Comparison of ENCODE assay signal across 16 mouse cellular contexts in the genomic region with DNA sequence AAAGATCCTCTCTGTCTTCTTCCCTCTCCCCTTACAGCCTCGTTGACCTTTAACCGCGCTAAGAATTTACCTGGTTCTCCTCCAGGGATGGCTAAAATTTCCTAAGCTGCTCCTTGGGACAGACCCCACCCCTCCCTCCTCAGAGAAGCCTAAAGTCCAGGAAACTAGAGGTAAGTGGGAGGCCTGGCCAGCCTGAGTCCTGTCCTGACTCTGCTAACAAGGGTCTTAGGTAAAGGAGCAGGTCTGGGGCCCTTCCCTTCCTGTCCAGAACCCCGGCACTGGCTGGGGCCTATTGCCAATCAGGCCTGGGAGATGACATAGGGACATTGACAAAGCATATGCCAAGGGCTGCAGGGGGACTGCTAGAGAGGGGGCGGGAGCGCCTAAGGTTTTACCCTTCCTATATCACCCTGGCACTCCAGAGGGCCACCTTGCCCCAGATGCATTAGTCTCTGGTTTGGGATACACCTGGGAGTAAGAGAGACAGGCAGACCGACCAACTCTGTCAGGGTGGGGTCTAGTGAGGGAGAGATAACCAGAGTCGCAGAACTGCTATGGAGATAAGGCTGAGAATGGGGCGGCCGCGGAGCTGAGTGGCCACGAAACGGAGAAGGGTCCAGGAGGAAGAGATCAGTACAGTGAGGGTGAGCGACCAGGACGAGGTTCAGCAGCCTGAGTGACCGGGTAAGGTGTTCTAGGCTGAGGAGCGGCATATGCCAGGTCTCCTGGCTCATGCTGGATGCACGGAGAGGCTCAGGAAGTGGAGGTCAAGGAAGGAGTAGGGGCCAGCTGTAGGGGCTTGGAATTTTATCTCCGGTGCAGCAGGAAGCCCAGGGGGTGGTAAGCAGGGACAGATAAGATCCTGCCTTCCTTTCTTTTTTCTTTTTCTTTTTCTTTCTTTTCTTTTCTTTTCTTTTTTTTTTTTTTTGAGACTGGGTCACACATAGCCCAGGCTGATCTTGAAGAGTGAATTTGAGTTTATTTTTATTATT. TPM values are rescaled to one million over a fixed set of nuclear protein-coding genes. Genes with fewer than 3 reads are reported as not detected.
DNase-seq lines count a peak whose midpoint lies in the region; ATAC-seq and TF ChIP-seq lines count a peak whose summit lies in the region.
"Had no signal": no experiment of that assay in that cellular context is flagged by ENCODE, and none has a peak within 500 bp of the region (broad histone marks: within the 10 kb centered on the region; RNA-seq: fewer than 3 reads in every experiment).

No protein-coding gene starts in this region.

- peak overlapping the region; percentile 48; the same call in 1 of the 2 replicates for H3K9ac ChIP-seq in heart, embryonic 12.5 days
- H3K9ac ChIP-seq in heart, adult 2 months (ENCODE audit: low read depth, low read length), result no peak overlapping the region
- no peak overlapping the region for H3K9ac ChIP-seq in forebrain, postnatal 0 days
- H3K9ac ChIP-seq: embryonic facial prominence, embryonic 15.5 days; lung, embryonic 15.5 days; neural tube, embryonic 15.5 days had no signal

- TF ChIP-seq POLR2A in heart, adult 2 months (IDR thresholded peaks at IDR 0.05; ENCODE audit: insufficient read depth, low read depth, low read length), result no peak

- intact Hi-C loops in heart, adult 2 months (cut with DNase I), result no loop called here

- ATAC-seq in heart, embryonic 12.5 days (ENCODE audit: insufficient number of reproducible peaks, low FRiP score), result peak; percentile 58; the same call in 1 of the 2 replicates
- no peak for ATAC-seq in forebrain, postnatal 0 days
- ATAC-seq: midbrain, embryonic 16.5 days had no signal

- DNase-seq in heart, adult 2 months, result no peak
- peak; percentile 34 for DNase-seq in spleen, adult 12 weeks (ENCODE audit: low spot score)
- DNase-seq in spleen, postnatal 14 days (ENCODE audit: low spot score in 2 of 2), result no peak
- peak; percentile 85 for DNase-seq in liver
- no peak for DNase-seq in layer of hippocampus, adult 11-12 months (ENCODE audit: low spot score)
- no peak for DNase-seq in forebrain, postnatal 0 days
- DNase-seq in layer of hippocampus, postnatal 36 days, result no peak
- DNase-seq: adrenal gland, postnatal 36 days; cerebellum, adult 9-10 months had no signal

- peaks cover 16% of the 10 kb centered on the region for H3K4me1 ChIP-seq in heart, embryonic 12.5 days (replicated peaks)
- H3K4me1 ChIP-seq in heart, adult 2 months (ENCODE audit: control insufficient read depth, insufficient read depth, low read length), result no peaks in the 10 kb centered on the region
- H3K4me1 ChIP-seq in forebrain, postnatal 0 days (ENCODE audit: insufficient read depth), result no peaks in the 10 kb centered on the region
- H3K4me1 ChIP-seq: embryonic facial prominence, embryonic 15.5 days; lung, embryonic 15.5 days; neural tube, embryonic 15.5 days had no signal

- H3K36me3 ChIP-seq in heart, embryonic 12.5 days, result no peaks in the 10 kb centered on the region
- no peaks in the 10 kb centered on the region for H3K36me3 ChIP-seq in heart, adult 2 months (ENCODE audit: control insufficient read depth, insufficient read depth, low read length)
- H3K36me3 ChIP-seq in forebrain, postnatal 0 days (ENCODE audit: insufficient read depth), result no peaks in the 10 kb centered on the region
- H3K36me3 ChIP-seq: embryonic facial prominence, embryonic 15.5 days; hindbrain, embryonic 10.5 days; lung, embryonic 15.5 days; neural tube, embryonic 15.5 days had no signal

- peak overlapping the region; percentile 14; the same call in 1 of the 2 replicates for H3K4me3 ChIP-seq in heart, embryonic 12.5 days
- H3K4me3 ChIP-seq in heart, adult 2 months, result no peak overlapping the region
- H3K4me3 ChIP-seq in forebrain, postnatal 0 days (ENCODE audit: low read depth, low read length), result no peak overlapping the region
- H3K4me3 ChIP-seq: embryonic facial prominence, embryonic 15.5 days; hindbrain, embryonic 10.5 days; lung, embryonic 15.5 days; neural tube, embryonic 15.5 days had no signal

- no peak for TF ChIP-seq EP300 in heart, adult 2 months (IDR thresholded peaks at IDR 0.05; ENCODE audit: insufficient read depth, low read depth, low read length)

- H3K27ac ChIP-seq in heart, embryonic 12.5 days (ENCODE audit: poor library complexity, severe bottlenecking), result no peak overlapping the region
- H3K27ac ChIP-seq in heart, adult 2 months, result no peak overlapping the region
- no peak overlapping the region for H3K27ac ChIP-seq in forebrain, postnatal 0 days (ENCODE audit: low read depth, low read length)
- H3K27ac ChIP-seq: embryonic facial prominence, embryonic 15.5 days; hindbrain, embryonic 10.5 days; kidney, postnatal 0 days; lung, embryonic 15.5 days; neural tube, embryonic 15.5 days had no signal

- H3K4me2 ChIP-seq in heart, embryonic 12.5 days, result peak overlapping the region; percentile 63
- H3K4me2 ChIP-seq in forebrain, postnatal 0 days (ENCODE audit: low read depth), result no peak overlapping the region
- H3K4me2 ChIP-seq: embryonic facial prominence, embryonic 15.5 days; lung, embryonic 15.5 days; neural tube, embryonic 15.5 days had no signal

- H3K27me3 ChIP-seq in heart, embryonic 12.5 days (replicated peaks), result 0 out of 2 replicates have a peak, but pooled peaks cover 4% of the 10 kb centered on the region
- no peaks in the 10 kb centered on the region for H3K27me3 ChIP-seq in heart, adult 2 months (ENCODE audit: control insufficient read depth, insufficient read depth, low read length)
- no peaks in the 10 kb centered on the region for H3K27me3 ChIP-seq in forebrain, postnatal 0 days (ENCODE audit: insufficient read depth, low read length)
- H3K27me3 ChIP-seq: embryonic facial prominence, embryonic 15.5 days; lung, embryonic 15.5 days; neural tube, embryonic 15.5 days had no signal

- no peak for TF ChIP-seq CTCF in heart, adult 2 months (IDR thresholded peaks at IDR 0.05)
- no peak for TF ChIP-seq CTCF in forebrain, postnatal 0 days (IDR thresholded peaks at IDR 0.05; ENCODE audit: low read depth)

- H3K79me2 ChIP-seq in heart, adult 2 months (replicated peaks; ENCODE audit: control insufficient read depth, insufficient read depth, low read length), result no peaks in the 10 kb centered on the region

- no peaks in the 10 kb centered on the region for H3K9me3 ChIP-seq in heart, embryonic 12.5 days (replicated peaks)
- H3K9me3 ChIP-seq in forebrain, postnatal 0 days (ENCODE audit: low read length), result no peaks in the 10 kb centered on the region
- H3K9me3 ChIP-seq: embryonic facial prominence, embryonic 15.5 days; hindbrain, embryonic 10.5 days; lung, embryonic 15.5 days; neural tube, embryonic 15.5 days had no signal

- WGBS in heart, embryonic 12.5 days, result 23% methylated on average over 19 of the region's 19 CpGs
- WGBS in heart, adult 2 months, result 43% methylated on average over 19 of the region's 19 CpGs
- WGBS in forebrain, postnatal 0 days, result 76% methylated on average over 19 of the region's 19 CpGs

RNA-seq across cellular contexts. Expression of a gene that starts 10.7 kb away (rescaled TPM):
- polyA plus RNA-seq in heart, embryonic 12.5 days (2016; fragmentation: Nextera tagmentation; extraction: Ambion mirVana), result 8.8 and 9.2 TPM in 2 replicates
- total RNA-seq in heart, adult 2 months (2021), result 10 to 100 TPM; 13.9 to 14.8 TPM
- polyA plus RNA-seq in heart, adult 2 months (2012; rRNA removed), result 5.9 and 9.9 TPM in 2 replicates
- total RNA-seq in forebrain, postnatal 0 days (2014; rRNA removed), result 14.0 and 16.2 TPM in 2 replicates
- polyA plus RNA-seq in forebrain, postnatal 0 days (2015; fragmentation: Nextera tagmentation; extraction: Ambion mirVana), result 3.2 and 4.3 TPM in 2 replicates
- total RNA-seq in layer of hippocampus, postnatal 36 days (2021), result 10 to 100 TPM; 18.2 to 18.3 TPM

RNA-seq across cellular contexts. Expression of a gene that starts 49.6 kb away (rescaled TPM):
- 13.2 and 14.2 TPM in 2 replicates for polyA plus RNA-seq in heart, embryonic 12.5 days (2016; fragmentation: Nextera tagmentation; extraction: Ambion mirVana)
- total RNA-seq in heart, adult 2 months (2021), result 10 to 100 TPM; 59.3 to 84.2 TPM
- polyA plus RNA-seq in heart, adult 2 months (2012; rRNA removed), result 80.5 and 93.2 TPM in 2 replicates
- total RNA-seq in forebrain, postnatal 0 days (2014; rRNA removed), result 7.6 and 8.7 TPM in 2 replicates
- polyA plus RNA-seq in forebrain, postnatal 0 days (2015; fragmentation: Nextera tagmentation; extraction: Ambion mirVana), result 7.8 and 10.2 TPM in 2 replicates
- total RNA-seq in layer of hippocampus, postnatal 36 days (2021), result 10 to 100 TPM; 12.8 to 14.4 TPM

Comparison
In these comparisons a context has a peak if more than half of its experiments do, and no peak if none do; other contexts are left out.
1. DNase-seq: peak in spleen, adult 12 weeks (single experiment) and liver (single experiment); none in heart, adult 2 months (0 of 2), spleen, postnatal 14 days (0 of 2), layer of hippocampus, adult 11-12 months (single experiment), forebrain, postnatal 0 days (single experiment) and layer of hippocampus, postnatal 36 days (0 of 2).